Mouse (Mus musculus) MEL (cell line): ENCODE results near the gene Slc44a5.

ENCODE experiments used
- CTCF ChIP-seq, 3 experiments: IDR thresholded peaks in 2 of 3; conservative IDR thresholded peaks in 1 of 3; 2 replicates each; pipeline ENCODE4 v1.5.1; 2011 to 2012; ENCODE audit warnings: low read length in 3 of 3, low read depth in 2 of 3, mild to moderate bottlenecking in 2 of 3, improper control_type of control experiment in 1 of 3, inconsistent platforms in 1 of 3, mixed read lengths in 1 of 3, moderate library complexity in 1 of 3; ENCODE audit not compliant: control insufficient read depth in 1 of 3, insufficient read depth in 1 of 3, poor library complexity in 1 of 3, severe bottlenecking in 1 of 3
- E2F4 ChIP-seq: IDR thresholded peaks from 2 replicates; pipeline ENCODE4 v1.6.1; 2011; ENCODE audit warnings: low read depth, low read length, improper control_type of control experiment, borderline replicate concordance
- EP300 ChIP-seq, 2 experiments: IDR thresholded peaks; 2 replicates each; pipeline ENCODE4 v1.6.1; 2011; ENCODE audit warnings: improper control_type of control experiment in 2 of 2, low read length in 2 of 2, low read depth in 1 of 2, mild to moderate bottlenecking in 1 of 2
- MAFK ChIP-seq: IDR thresholded peaks from 2 replicates; pipeline ENCODE4 v1.6.1; 2011; ENCODE audit warnings: low read depth, mild to moderate bottlenecking, low read length, improper control_type of control experiment, borderline replicate concordance
- MAX ChIP-seq: IDR thresholded peaks from 2 replicates; pipeline ENCODE4 v1.6.1; 2011; ENCODE audit warnings: low read length, improper control_type of control experiment
- MYB ChIP-seq: IDR thresholded peaks from 2 replicates; pipeline ENCODE4 v1.6.1; 2011; ENCODE audit warnings: mild to moderate bottlenecking, low read depth, low read length, improper control_type of control experiment
- POLR2A ChIP-seq, 2 experiments: IDR thresholded peaks; 2 replicates each; pipeline ENCODE4 v1.6.1; 2011 to 2012; ENCODE audit warnings: low read length in 2 of 2, mild to moderate bottlenecking in 2 of 2, control low read depth in 1 of 2, improper control_type of control experiment in 1 of 2, low read depth in 1 of 2, moderate library complexity in 1 of 2; ENCODE audit not compliant: control insufficient read depth in 1 of 2, insufficient read depth in 1 of 2, poor library complexity in 1 of 2
- RAD21 ChIP-seq: IDR thresholded peaks from 2 replicates; pipeline ENCODE4 v1.6.1; 2011; ENCODE audit warnings: mild to moderate bottlenecking, low read depth, low read length, improper control_type of control experiment
- RCOR1 ChIP-seq: IDR thresholded peaks from 2 replicates; pipeline ENCODE4 v1.6.1; 2012; ENCODE audit warnings: low read depth, mild to moderate bottlenecking, inconsistent platforms, low read length, improper control_type of control experiment
- SMC3 ChIP-seq: IDR thresholded peaks from 2 replicates; pipeline ENCODE4 v1.6.1; 2011; ENCODE audit warnings: low read depth, low read length, improper control_type of control experiment
- USF1 ChIP-seq: IDR thresholded peaks from 2 replicates; pipeline ENCODE4 v1.6.1; 2014; ENCODE audit warnings: low read depth, mild to moderate bottlenecking, inconsistent platforms, low read length, improper control_type of control experiment, moderate library complexity

- TF ChIP-seq RAD21, result no peak
- no peak for TF ChIP-seq MYB
- TF ChIP-seq CTCF (IDR thresholded peaks at IDR 0.05 in 2 of 3, conservative IDR thresholded peaks at IDR 0.05 in 1 of 3; ENCODE audit: control insufficient read depth in 1 of 3, insufficient read depth in 1 of 3, low read depth in 2 of 3, low read length in 3 of 3, poor library complexity in 1 of 3, severe bottlenecking in 1 of 3), result no peak
- no peak for TF ChIP-seq SMC3
- TF ChIP-seq E2F4, result no peak
- TF ChIP-seq RCOR1, result no peak
- no peak for TF ChIP-seq MAX
- no peak for TF ChIP-seq POLR2A (IDR thresholded peaks at IDR 0.05; ENCODE audit: control insufficient read depth in 1 of 2, insufficient read depth in 1 of 2, low read depth in 1 of 2, low read length in 2 of 2, poor library complexity in 1 of 2)
- TF ChIP-seq EP300 (IDR thresholded peaks at IDR 0.05; ENCODE audit: low read depth in 1 of 2, low read length in 2 of 2), result no peak
- no peak for TF ChIP-seq MAFK
- TF ChIP-seq USF1, result no peak
Observed at GRCm38 (mm10) chr3:154188668-154189067, 215.4 kb downstream of the Slc44a5 start.
